Mouse (Mus musculus) kidney, embryonic 16.5 days (tissue): ENCODE results near the gene Hoxb3. TPM values are rescaled to one million over a fixed set of nuclear protein-coding genes. Genes with fewer than 3 reads are reported as not detected.

Source experiments
- ATAC-seq: fragments of 200-750 bp; cut with Nextera tagmentation; 2 replicates; pipeline ENCODE4 v1.8.0; 2017; ENCODE audit warnings: moderate TSS enrichment; ENCODE audit not compliant: low FRiP score, low TSS enrichment
- H3K27ac ChIP-seq: fragments of 300-500 bp; sonication (generic); 2 replicates; pipeline ENCODE4 v1.5.1; 2014; ENCODE audit warnings: low read length
- H3K27me3 ChIP-seq: fragments of 300-500 bp; sonication (generic); 2 replicates; pipeline ENCODE4 v1.6.1; 2014; ENCODE audit warnings: low read length, control low read depth, mixed read lengths; ENCODE audit not compliant: insufficient read depth
- H3K36me3 ChIP-seq: fragments of 300-500 bp; sonication (generic); 2 replicates; pipeline ENCODE4 v1.6.1; 2014; ENCODE audit warnings: low read length, control low read depth, mixed read lengths; ENCODE audit not compliant: insufficient read depth
- H3K4me1 ChIP-seq: fragments of 300-500 bp; sonication (generic); 2 replicates; pipeline ENCODE4 v1.6.1; 2014; ENCODE audit warnings: low read length, control low read depth, mixed read lengths; ENCODE audit not compliant: insufficient read depth
- H3K4me2 ChIP-seq: fragments of 300-500 bp; sonication (generic); replicated peaks from 2 replicates; pipeline ENCODE4 v1.6.1; 2014; ENCODE audit warnings: low read depth, low read length
- H3K4me3 ChIP-seq: fragments of 300-500 bp; sonication (generic); 2 replicates; pipeline ENCODE4 v1.5.1; 2014; ENCODE audit warnings: mild to moderate bottlenecking, low read length
- H3K9ac ChIP-seq: fragments of 300-500 bp; sonication (generic); replicated peaks from 2 replicates; pipeline ENCODE4 v1.6.1; 2014; ENCODE audit warnings: low read length
- H3K9me3 ChIP-seq: fragments of 300-500 bp; sonication (generic); 2 replicates; pipeline ENCODE4 v1.6.1; 2016; ENCODE audit warnings: low read length, control low read depth
- WGBS: fragments of 180-500 bp; shearing (Covaris S2); extraction: QIAGEN DNeasy Blood & Tissue Kit; methylation state at CpG from one replicate; pipeline ENCODE4 v1.1.7; 2014; 5-methylcytosine and 5-hydroxymethylcytosine counted together
- polyA plus RNA-seq: library from polyadenylated mRNA; unstranded; fragments of >200 nt; fragmentation: Nextera tagmentation; extraction: Ambion mirVana; gene quantifications from 2 replicates; pipeline ENCODE4 v1.2.1, GENCODE M21; 2015

Hoxb3 gene
- polyA plus RNA-seq, 1 experiment from 2014 or later, result 3.7 TPM

- peak; percentile 41 for ATAC-seq
- H3K27me3 ChIP-seq, result no peaks in the 10 kb centered on the region
- no peaks in the 10 kb centered on the region for H3K9me3 ChIP-seq
- whole genome bisulfite sequencing, result under 1% methylated on average over 30 of the region's 30 CpGs
- H3K4me1 ChIP-seq, result peaks cover 54% of the 10 kb centered on the region
- peak overlapping the region; percentile 90 for H3K4me2 ChIP-seq
- peak overlapping the region; percentile 99 for H3K27ac ChIP-seq
- peak overlapping the region; percentile 71 for H3K4me3 ChIP-seq
- H3K9ac ChIP-seq, result peak overlapping the region; percentile 98
- no peaks in the 10 kb centered on the region for H3K36me3 ChIP-seq
Measured at GRCm38 (mm10) chr11:96295092-96295835, 27.9 kb upstream of the Hoxb3 start.

GRCm38 (mm10) chr11:96296997-96297396, 26.1 kb upstream of the Hoxb3 start:
- H3K27ac ChIP-seq, result peak overlapping the region; percentile 99

GRCm38 (mm10) chr11:96297428-96297827, 25.7 kb upstream of the Hoxb3 start:
- Histone ChIP-seq H3K9ac (peak overlapping the region; percentile 98), H3K27me3 (no peaks in the 10 kb centered on the region), H3K36me3 (0 out of 2 replicates have a peak, but pooled peaks cover 5% of the 10 kb centered on the region), H3K27ac (peak overlapping the region; percentile 99), H3K4me1 (peaks cover 60% of the 10 kb centered on the region), H3K4me3 (peak overlapping the region; percentile 71), H3K4me2 (peak overlapping the region; percentile 90), H3K9me3 (no peaks in the 10 kb centered on the region)
- no peak for ATAC-seq
- 31% methylated on average over 3 of the region's 3 CpGs for WGBS

More at GRCm38 (mm10) chr11:96296997-96297396, 26.1 kb upstream of the Hoxb3 start:
- H3K4me3 ChIP-seq, result peak overlapping the region; percentile 71
- H3K9me3 ChIP-seq, result no peaks in the 10 kb centered on the region
- H3K4me1 ChIP-seq, result peaks cover 56% of the 10 kb centered on the region
- no peak for ATAC-seq
- H3K27me3 ChIP-seq, result no peaks in the 10 kb centered on the region
- peak overlapping the region; percentile 90 for H3K4me2 ChIP-seq
- H3K36me3 ChIP-seq, result 0 out of 2 replicates have a peak, but pooled peaks cover 5% of the 10 kb centered on the region
- WGBS, result 25% methylated on average over 2 of the region's 2 CpGs
- peak overlapping the region; percentile 98 for H3K9ac ChIP-seq

- H3K4me2 ChIP-seq, result peak overlapping the region; percentile 90
- H3K27ac ChIP-seq, result peak overlapping the region; percentile 99
- no peaks in the 10 kb centered on the region for H3K27me3 ChIP-seq
- H3K36me3 ChIP-seq, result 0 out of 2 replicates have a peak, but pooled peaks cover 5% of the 10 kb centered on the region
- H3K9me3 ChIP-seq, result no peaks in the 10 kb centered on the region
- 10% methylated on average over 11 of the region's 11 CpGs for whole genome bisulfite sequencing
- peak overlapping the region; percentile 98 for H3K9ac ChIP-seq
- H3K4me1 ChIP-seq, result peaks cover 66% of the 10 kb centered on the region
- ATAC-seq, result no peak
- H3K4me3 ChIP-seq, result peak overlapping the region; percentile 71
Measured at GRCm38 (mm10) chr11:96297968-96298635, 25.0 kb upstream of the Hoxb3 start.

GRCm38 (mm10) chr11:96298895-96299667, 24.0 kb upstream of the Hoxb3 start:
- Histone ChIP-seq H3K27ac (peak overlapping the region; percentile 99), H3K27me3 (no peaks in the 10 kb centered on the region), H3K4me1 (peaks cover 69% of the 10 kb centered on the region), H3K36me3 (0 out of 2 replicates have a peak, but pooled peaks cover 5% of the 10 kb centered on the region), H3K9me3 (no peaks in the 10 kb centered on the region), H3K4me2 (peak overlapping the region; percentile 90), H3K4me3 (peak overlapping the region; percentile 71), H3K9ac (peak overlapping the region; percentile 98)
- peak; percentile 42 for ATAC-seq
- WGBS, result under 1% methylated on average over 63 of the region's 66 CpGs

GRCm38 (mm10) chr11:96299781-96300180, 23.3 kb upstream of the Hoxb3 start:
- ATAC-seq, result no peak
- Histone ChIP-seq H3K4me3 (peak overlapping the region; percentile 71), H3K27me3 (no peaks in the 10 kb centered on the region), H3K4me1 (peaks cover 69% of the 10 kb centered on the region), H3K4me2 (peak overlapping the region; percentile 90), H3K27ac (peak overlapping the region; percentile 99), H3K9ac (peak overlapping the region; percentile 98), H3K9me3 (no peaks in the 10 kb centered on the region), H3K36me3 (peaks cover 5% of the 10 kb centered on the region; the same call in 1 of the 2 replicates)
- 7% methylated on average over 9 of the region's 9 CpGs for WGBS

GRCm38 (mm10) chr11:96300354-96301063, 22.6 kb upstream of the Hoxb3 start:
- Histone ChIP-seq H3K27me3 (no peaks in the 10 kb centered on the region), H3K4me3 (peak overlapping the region; percentile 71), H3K9ac (peak overlapping the region; percentile 98), H3K4me1 (peaks cover 74% of the 10 kb centered on the region), H3K36me3 (peaks cover 5% of the 10 kb centered on the region; the same call in 1 of the 2 replicates), H3K4me2 (peak overlapping the region; percentile 90), H3K9me3 (no peaks in the 10 kb centered on the region), H3K27ac (peak overlapping the region; percentile 99)
- 13% methylated on average over 35 of the region's 35 CpGs for WGBS
- 0 out of 2 replicates have a peak, but pooled peaks have one; percentile 16 for ATAC-seq

- peaks cover 74% of the 10 kb centered on the region for H3K4me1 ChIP-seq
Measured at GRCm38 (mm10) chr11:96301064-96301431, 22.1 kb upstream of the Hoxb3 start.

GRCm38 (mm10) chr11:96301837-96302236, 21.3 kb upstream of the Hoxb3 start:
- Histone ChIP-seq H3K27ac (peak overlapping the region; percentile 99), H3K4me2 (peak overlapping the region; percentile 90), H3K27me3 (no peaks in the 10 kb centered on the region), H3K36me3 (peaks cover 5% of the 10 kb centered on the region; the same call in 1 of the 2 replicates), H3K4me3 (peak overlapping the region; percentile 71), H3K9ac (peak overlapping the region; percentile 90), H3K4me1 (peaks cover 73% of the 10 kb centered on the region), H3K9me3 (no peaks in the 10 kb centered on the region)
- ATAC-seq, result no peak
- 8% methylated on average over 15 of the region's 15 CpGs for WGBS

More at GRCm38 (mm10) chr11:96301064-96301431, 22.1 kb upstream of the Hoxb3 start:
- peak overlapping the region; percentile 71 for H3K4me3 ChIP-seq
- no peaks in the 10 kb centered on the region for H3K27me3 ChIP-seq
- H3K4me2 ChIP-seq, result peak overlapping the region; percentile 90
- H3K36me3 ChIP-seq, result peaks cover 5% of the 10 kb centered on the region; the same call in 1 of the 2 replicates
- peak overlapping the region; percentile 99 for H3K27ac ChIP-seq
- 22% methylated on average over 10 of the region's 10 CpGs for WGBS
- ATAC-seq, result no peak
- peak overlapping the region; percentile 98 for H3K9ac ChIP-seq
- no peaks in the 10 kb centered on the region for H3K9me3 ChIP-seq
